13 mouse cellular contexts compared by ENCODE assay signal in genomic region chr12:40898414-40899027, GRCm38 (mm10).
A peak's percentile ranks its signal among the peaks of the same experiment; 100 is the strongest.
DNase-seq lines count a peak whose midpoint lies in the region; ATAC-seq and TF ChIP-seq lines count a peak whose summit lies in the region.
"Had no signal": no experiment of that assay in that cellular context is flagged by ENCODE, and none has a peak within 500 bp of the region (broad histone marks: within the 10 kb centered on the region; RNA-seq: fewer than 3 reads in every experiment).

No protein-coding gene starts in this region.

- H3K9me3 ChIP-seq in lung, embryonic 14.5 days (ENCODE audit: low read depth, low read length), result no peaks in the 10 kb centered on the region
- H3K9me3 ChIP-seq in hindbrain, embryonic 14.5 days (ENCODE audit: control insufficient read depth, low read length), result no peaks in the 10 kb centered on the region
- no peaks in the 10 kb centered on the region for H3K9me3 ChIP-seq in neural tube, embryonic 15.5 days (replicated peaks)
- H3K9me3 ChIP-seq: heart, embryonic 12.5 days; liver, embryonic 15.5 days had no signal

- H3K27ac ChIP-seq in lung, embryonic 14.5 days (ENCODE audit: low read depth), result no peak overlapping the region
- no peak overlapping the region for H3K27ac ChIP-seq in hindbrain, embryonic 14.5 days
- H3K27ac ChIP-seq in neural tube, embryonic 15.5 days (replicated peaks), result no peak overlapping the region
- H3K27ac ChIP-seq in left cerebral cortex, adult 2 months, result no peak overlapping the region
- H3K27ac ChIP-seq: kidney, postnatal 0 days; liver, embryonic 15.5 days had no signal

- no peaks in the 10 kb centered on the region for H3K27me3 ChIP-seq in lung, embryonic 14.5 days (ENCODE audit: insufficient read depth, low read length)
- no peaks in the 10 kb centered on the region for H3K27me3 ChIP-seq in hindbrain, embryonic 14.5 days (ENCODE audit: control insufficient read depth, insufficient read depth, low read length)
- no peaks in the 10 kb centered on the region for H3K27me3 ChIP-seq in neural tube, embryonic 15.5 days (replicated peaks)
- H3K27me3 ChIP-seq: heart, embryonic 12.5 days; liver, embryonic 15.5 days had no signal

- H3K4me2 ChIP-seq in lung, embryonic 14.5 days, result no peak overlapping the region
- no peak overlapping the region for H3K4me2 ChIP-seq in hindbrain, embryonic 14.5 days (replicated peaks)
- no peak overlapping the region for H3K4me2 ChIP-seq in neural tube, embryonic 15.5 days
- H3K4me2 ChIP-seq: heart, embryonic 12.5 days; liver, embryonic 15.5 days had no signal

- TF ChIP-seq CTCF in lung, embryonic 14.5 days (IDR thresholded peaks at IDR 0.05; ENCODE audit: low read depth), result no peak
- no peak for TF ChIP-seq CTCF in left cerebral cortex, adult 2 months (IDR thresholded peaks at IDR 0.05)

- no peaks in the 10 kb centered on the region for H3K4me1 ChIP-seq in lung, embryonic 14.5 days (ENCODE audit: insufficient read depth)
- H3K4me1 ChIP-seq in hindbrain, embryonic 14.5 days (replicated peaks; ENCODE audit: control insufficient read depth, insufficient read depth, low read length), result no peaks in the 10 kb centered on the region
- H3K4me1 ChIP-seq in neural tube, embryonic 15.5 days, result no peaks in the 10 kb centered on the region
- H3K4me1 ChIP-seq: heart, embryonic 12.5 days; liver, embryonic 15.5 days had no signal

- H3K9ac ChIP-seq in lung, embryonic 14.5 days, result no peak overlapping the region
- no peak overlapping the region for H3K9ac ChIP-seq in hindbrain, embryonic 14.5 days
- H3K9ac ChIP-seq in neural tube, embryonic 15.5 days (replicated peaks), result no peak overlapping the region
- H3K9ac ChIP-seq: heart, embryonic 12.5 days; liver, embryonic 15.5 days had no signal

- 66% methylated on average over 8 of the region's 8 CpGs for WGBS in lung, embryonic 14.5 days
- WGBS in hindbrain, embryonic 14.5 days, result 63% methylated on average over 8 of the region's 8 CpGs
- WGBS in neural tube, embryonic 15.5 days, result 56% methylated on average over 8 of the region's 8 CpGs

- ATAC-seq in lung, embryonic 14.5 days (ENCODE audit: insufficient read depth), result no peak
- peak; percentile 83 for ATAC-seq in hindbrain, embryonic 14.5 days (ENCODE audit: low FRiP score)
- ATAC-seq in neural tube, embryonic 15.5 days (ENCODE audit: low FRiP score), result peak; percentile 83; the same call in 1 of the 2 replicates

- intact Hi-C loops in left cerebral cortex, adult 2 months (cut with DNase I), result no loop called here

- DNase-seq in lung, embryonic 14.5 days, result peak; percentile 31
- no peak for DNase-seq in lung, postnatal 10 days
- DNase-seq in cerebellum, adult 8-10 months, result peak; percentile 26
- DNase-seq in hindbrain, embryonic 14.5 days (ENCODE audit: low spot score), result peak; percentile 71
- no peak for DNase-seq in left cerebral cortex, adult 2 months (ENCODE audit: extremely low spot score in 1 of 2, low spot score in 2 of 2)
- DNase-seq in testis, postnatal 10 days (ENCODE audit: low spot score), result no peak
- DNase-seq in heart, postnatal 4 days, result no peak
- DNase-seq: spleen, adult 18-20 months; thymus, postnatal 25 days had no signal

- H3K4me3 ChIP-seq in lung, embryonic 14.5 days (ENCODE audit: low read depth, low read length), result no peak overlapping the region
- no peak overlapping the region for H3K4me3 ChIP-seq in hindbrain, embryonic 14.5 days (replicated peaks; ENCODE audit: low read length)
- H3K4me3 ChIP-seq in neural tube, embryonic 15.5 days (replicated peaks), result no peak overlapping the region
- H3K4me3 ChIP-seq in left cerebral cortex, adult 2 months, result no peak overlapping the region
- H3K4me3 ChIP-seq: heart, embryonic 12.5 days; liver, embryonic 15.5 days had no signal

- no peaks in the 10 kb centered on the region for H3K36me3 ChIP-seq in lung, embryonic 14.5 days (ENCODE audit: insufficient read depth)
- H3K36me3 ChIP-seq in hindbrain, embryonic 14.5 days (replicated peaks; ENCODE audit: control insufficient read depth, insufficient read depth), result no peaks in the 10 kb centered on the region
- no peaks in the 10 kb centered on the region for H3K36me3 ChIP-seq in neural tube, embryonic 15.5 days
- H3K36me3 ChIP-seq: heart, embryonic 12.5 days; liver, embryonic 15.5 days had no signal

Comparison
In these comparisons a context has a peak if more than half of its experiments do, and no peak if none do; other contexts are left out.
1. DNase-seq: peak in lung, embryonic 14.5 days (single experiment), cerebellum, adult 8-10 months (single experiment) and hindbrain, embryonic 14.5 days (single experiment); none in lung, postnatal 10 days (single experiment), left cerebral cortex, adult 2 months (0 of 2), testis, postnatal 10 days (single experiment) and heart, postnatal 4 days (single experiment).